Mouse (Mus musculus) heart, postnatal 0 days (tissue): ENCODE measurements around the gene Hoxa11. TPM values are rescaled to one million over a fixed set of nuclear protein-coding genes. Genes with fewer than 3 reads are reported as not detected.

Source experiments
- ATAC-seq: fragments of 200-750 bp; cut with Nextera tagmentation; 2 replicates; pipeline ENCODE4 v1.8.0; 2017; ENCODE audit warnings: low read depth, moderate number of reproducible peaks, moderate library complexity; ENCODE audit not compliant: insufficient read depth
- DNase-seq: peaks from one replicate; pipeline ENCODE4 v3.0.0-alpha.2; 2016; ENCODE audit warnings: low spot score
- H3K27ac ChIP-seq: fragments of 300-500 bp; sonication (generic); 2 replicates; pipeline ENCODE4 v1.5.1; 2014; ENCODE audit warnings: low read depth, mild to moderate bottlenecking
- H3K27me3 ChIP-seq: fragments of 300-500 bp; sonication (generic); 2 replicates; pipeline ENCODE4 v1.6.1; 2014; ENCODE audit warnings: low read length, mixed read lengths; ENCODE audit not compliant: control insufficient read depth, insufficient read depth
- H3K36me3 ChIP-seq: fragments of 300-500 bp; sonication (generic); replicated peaks from 2 replicates; pipeline ENCODE4 v1.6.1; 2014; ENCODE audit warnings: low read length, mixed read lengths; ENCODE audit not compliant: control insufficient read depth, insufficient read depth
- H3K4me1 ChIP-seq: fragments of 300-500 bp; sonication (generic); 2 replicates; pipeline ENCODE4 v1.6.1; 2014; ENCODE audit warnings: antibody characterized with exemption; ENCODE audit not compliant: control insufficient read depth, insufficient read depth
- H3K4me2 ChIP-seq: fragments of 300-500 bp; sonication (generic); 2 replicates; pipeline ENCODE4 v1.6.1; 2014; ENCODE audit warnings: low read depth, mild to moderate bottlenecking, low read length, moderate library complexity
- H3K4me3 ChIP-seq: fragments of 300-500 bp; sonication (generic); 2 replicates; pipeline ENCODE4 v1.5.1; 2014; ENCODE audit warnings: low read depth, low read length
- H3K9ac ChIP-seq: fragments of 300-500 bp; sonication (generic); replicated peaks from 2 replicates; pipeline ENCODE4 v1.6.1; 2014; ENCODE audit warnings: low read depth, low read length, mixed read lengths
- H3K9me3 ChIP-seq: fragments of 300-500 bp; sonication (generic); replicated peaks from 2 replicates; pipeline ENCODE4 v1.6.1; 2016; ENCODE audit warnings: low read length; ENCODE audit not compliant: control insufficient read depth
- CTCF ChIP-seq: IDR thresholded peaks from 2 replicates; pipeline ENCODE4 v1.5.1; 2016; ENCODE audit warnings: antibody characterized with exemption, control low read depth, low read depth
- EP300 ChIP-seq: IDR thresholded peaks from 2 replicates; pipeline ENCODE4 v1.6.1; 2016; ENCODE audit warnings: antibody characterized with exemption, low read depth
- WGBS: fragments of 180-500 bp; shearing (Covaris S2); extraction: QIAGEN DNeasy Blood & Tissue Kit; methylation state at CpG from one replicate; pipeline ENCODE4 v1.1.7; 2014; 5-methylcytosine and 5-hydroxymethylcytosine counted together
- polyA plus RNA-seq: library from polyadenylated mRNA; unstranded; fragments of >200 nt; fragmentation: Nextera tagmentation; extraction: Ambion mirVana; gene quantifications from 2 replicates; pipeline ENCODE4 v1.2.1, GENCODE M21; 2015
- total RNA-seq: library from RNA; depleted of rRNA; stranded (reverse); fragments of >200 nt; gene quantifications from 2 replicates; pipeline ENCODE4 v1.2.3, GENCODE M21; 2014; ENCODE audit warnings: low replicate concordance

Gene Hoxa11
- total and polyA plus RNA-seq, 2 experiments from 2014 or later = 0.11 TPM; not detected in 1

GRCm38 (mm10) chr6:52252016-52252774 lies 6.6 kb upstream of the Hoxa11 start:
- DNase-seq (no peak), ATAC-seq (no peak)
- H3K4me2 ChIP-seq = no peak overlapping the region
- peaks cover 98% of the 10 kb centered on the region for H3K27me3 ChIP-seq
- H3K4me3 ChIP-seq = no peak overlapping the region
- H3K36me3 ChIP-seq = no peaks in the 10 kb centered on the region
- H3K9ac ChIP-seq = no peak overlapping the region
- no peak for TF ChIP-seq CTCF
- no peak for TF ChIP-seq EP300
- H3K9me3 ChIP-seq = no peaks in the 10 kb centered on the region
- WGBS = 5% methylated on average over 24 of the region's 24 CpGs
- H3K27ac ChIP-seq = no peak overlapping the region
- no peaks in the 10 kb centered on the region for H3K4me1 ChIP-seq

DNA sequence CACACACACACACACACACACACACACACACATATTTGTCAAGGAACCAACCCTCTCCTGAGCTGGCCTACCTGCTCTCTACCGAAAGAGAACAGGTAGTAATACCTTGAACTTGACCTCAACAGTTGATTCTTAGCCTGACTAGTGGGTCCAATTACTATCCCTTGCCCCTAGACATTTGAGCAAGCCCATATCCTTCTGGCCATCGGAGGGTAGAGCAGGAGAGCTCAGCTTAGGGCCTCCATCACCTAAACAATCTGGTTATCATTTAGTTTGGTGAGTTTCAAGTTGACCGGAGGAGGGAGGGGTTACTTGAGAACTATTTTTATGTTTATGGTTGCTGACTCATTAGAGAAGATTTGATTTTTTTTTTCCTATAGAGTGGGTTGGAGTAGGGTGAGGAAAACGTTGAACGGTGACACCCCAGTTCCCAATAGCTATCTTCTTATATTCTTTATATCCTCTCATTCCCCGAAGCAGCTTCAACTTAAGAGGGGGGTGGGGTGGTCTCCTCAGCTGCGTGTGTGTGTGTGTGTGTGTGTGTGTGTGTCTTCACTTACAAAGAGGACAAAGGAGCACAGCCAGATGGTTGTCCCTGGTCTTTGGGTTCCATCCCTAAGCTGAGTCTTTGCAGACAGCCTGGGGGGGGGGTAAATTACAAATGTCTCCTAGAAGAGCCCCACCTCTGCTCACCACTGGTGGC lies 5.7 kb upstream of the Hoxa11 start:
- Histone ChIP-seq H3K4me2 (no peak overlapping the region), H3K4me3 (no peak overlapping the region), H3K9ac (no peak overlapping the region), H3K4me1 (no peaks in the 10 kb centered on the region), H3K27ac (no peak overlapping the region), H3K36me3 (no peaks in the 10 kb centered on the region), H3K9me3 (no peaks in the 10 kb centered on the region), H3K27me3 (peaks cover 99% of the 10 kb centered on the region)
- ATAC-seq (no peak), DNase-seq (no peak)
- TF ChIP-seq EP300 = no peak
- TF ChIP-seq CTCF = no peak
- WGBS = 12% methylated on average over 7 of the region's 7 CpGs

DNA sequence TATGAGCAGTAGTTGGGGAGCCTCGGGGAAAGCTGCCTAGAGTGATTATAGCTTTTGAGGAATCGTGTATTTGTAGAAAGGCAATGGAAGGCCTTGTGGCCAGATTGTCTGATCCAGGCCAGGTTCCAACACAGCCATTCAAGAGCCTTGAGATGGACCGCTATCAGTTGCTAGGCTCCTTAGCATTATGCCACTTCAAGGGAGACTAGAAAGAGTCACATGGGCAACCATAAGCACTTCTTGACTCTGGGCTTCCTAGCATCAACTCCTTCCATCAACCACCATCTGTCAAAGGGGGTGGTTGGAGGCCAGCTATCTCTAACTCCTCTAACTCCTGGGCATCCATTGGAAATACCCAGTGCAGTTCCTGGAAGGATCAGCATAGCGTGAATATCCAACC lies 4.2 kb upstream of the Hoxa11 start:
- TF ChIP-seq CTCF = no peak
- TF ChIP-seq EP300 = no peak
- no peaks in the 10 kb centered on the region for H3K9me3 ChIP-seq
- no peak overlapping the region for H3K9ac ChIP-seq
- no peaks in the 10 kb centered on the region for H3K4me1 ChIP-seq
- H3K27me3 ChIP-seq = peaks cover 99% of the 10 kb centered on the region
- H3K27ac ChIP-seq = no peak overlapping the region
- DNase-seq (no peak), ATAC-seq (no peak)
- H3K4me2 ChIP-seq = no peak overlapping the region
- H3K36me3 ChIP-seq = no peaks in the 10 kb centered on the region
- H3K4me3 ChIP-seq = no peak overlapping the region
- WGBS = 5% methylated on average over 4 of the region's 4 CpGs

GRCm38 (mm10) chr6:52249415-52249738 lies 3.8 kb upstream of the Hoxa11 start:
- Histone ChIP-seq H3K4me1 (no peaks in the 10 kb centered on the region), H3K4me2 (no peak overlapping the region), H3K4me3 (no peak overlapping the region), H3K36me3 (no peaks in the 10 kb centered on the region), H3K9ac (no peak overlapping the region), H3K27ac (no peak overlapping the region), H3K27me3 (peaks cover 99% of the 10 kb centered on the region), H3K9me3 (no peaks in the 10 kb centered on the region)
- 2% methylated on average over 16 of the region's 16 CpGs for WGBS
- DNase-seq (no peak), ATAC-seq (no peak)
- TF ChIP-seq EP300 = no peak
- TF ChIP-seq CTCF = no peak

GRCm38 (mm10) chr6:52248638-52249414 lies 3.2 kb upstream of the Hoxa11 start:
- no peak overlapping the region for H3K4me2 ChIP-seq
- 2% methylated on average over 27 of the region's 27 CpGs for WGBS
- no peak overlapping the region for H3K9ac ChIP-seq
- no peak overlapping the region for H3K4me3 ChIP-seq
- no peak overlapping the region for H3K27ac ChIP-seq
- H3K36me3 ChIP-seq = no peaks in the 10 kb centered on the region
- TF ChIP-seq CTCF (no peak), EP300 (no peak)
- ATAC-seq (no peak), DNase-seq (no peak)
- no peaks in the 10 kb centered on the region for H3K4me1 ChIP-seq
- H3K9me3 ChIP-seq = no peaks in the 10 kb centered on the region
- H3K27me3 ChIP-seq = peaks cover 99% of the 10 kb centered on the region
